Mouse (Mus musculus) small intestine, adult 2 months (tissue): Measurements from ENCODE around the gene Setd2. TPM values are rescaled to one million over a fixed set of nuclear protein-coding genes. Genes with fewer than 3 reads are reported as not detected.

Experiments
- H3K27ac ChIP-seq: fragments of 200-500 bp; 2 replicates; pipeline ENCODE4 v1.5.1; 2012; ENCODE audit warnings: low read depth, low read length, control low read depth, inconsistent platforms; ENCODE audit not compliant: insufficient read depth
- H3K27me3 ChIP-seq: fragments of 200-500 bp; 2 replicates; pipeline ENCODE4 v1.6.1; 2012; ENCODE audit warnings: mild to moderate bottlenecking, moderate library complexity, low read length, inconsistent platforms; ENCODE audit not compliant: control insufficient read depth, insufficient read depth
- H3K36me3 ChIP-seq: fragments of 200-500 bp; 2 replicates; pipeline ENCODE4 v1.6.1; 2012; ENCODE audit warnings: mild to moderate bottlenecking, low read length, control low read depth, inconsistent platforms; ENCODE audit not compliant: control insufficient read depth, insufficient read depth
- H3K4me1 ChIP-seq: fragments of 200-500 bp; 2 replicates; pipeline ENCODE4 v1.6.1; 2012; ENCODE audit warnings: low read length, inconsistent platforms, mixed read lengths; ENCODE audit not compliant: control insufficient read depth, insufficient read depth, insufficient read length
- H3K4me3 ChIP-seq: fragments of 200-500 bp; 2 replicates; pipeline ENCODE4 v1.5.1; 2012; ENCODE audit warnings: low read depth, mild to moderate bottlenecking, control low read depth, inconsistent platforms, low read length, moderate library complexity
- CTCF ChIP-seq: fragments of 200-500 bp; IDR thresholded peaks from 2 replicates; pipeline ENCODE4 v1.5.1; 2012; ENCODE audit warnings: low read depth, mild to moderate bottlenecking, control low read depth, inconsistent platforms, low read length, moderate library complexity, mixed read lengths; ENCODE audit not compliant: insufficient replicate concordance, insufficient read length; ENCODE audit errors: extremely low read depth
- POLR2A ChIP-seq: fragments of 200-500 bp; IDR thresholded peaks from 2 replicates; pipeline ENCODE4 v1.6.1; 2012; ENCODE audit warnings: low read depth, mild to moderate bottlenecking, control low read depth, inconsistent platforms, low read length, moderate library complexity
- WGBS: fragments of 180-500 bp; shearing (Covaris S2); methylation state at CpG from one replicate; pipeline ENCODE4 v1.1.7; 2018; 5-methylcytosine and 5-hydroxymethylcytosine counted together
- polyA plus RNA-seq: library from polyadenylated mRNA; depleted of rRNA; stranded (reverse); fragments of >200 nt; gene quantifications from 2 replicates; pipeline ENCODE4 v1.2.3, GENCODE M21; 2012

Setd2 gene
- polyA plus RNA-seq, 1 experiment: 33.1 TPM

DNA sequence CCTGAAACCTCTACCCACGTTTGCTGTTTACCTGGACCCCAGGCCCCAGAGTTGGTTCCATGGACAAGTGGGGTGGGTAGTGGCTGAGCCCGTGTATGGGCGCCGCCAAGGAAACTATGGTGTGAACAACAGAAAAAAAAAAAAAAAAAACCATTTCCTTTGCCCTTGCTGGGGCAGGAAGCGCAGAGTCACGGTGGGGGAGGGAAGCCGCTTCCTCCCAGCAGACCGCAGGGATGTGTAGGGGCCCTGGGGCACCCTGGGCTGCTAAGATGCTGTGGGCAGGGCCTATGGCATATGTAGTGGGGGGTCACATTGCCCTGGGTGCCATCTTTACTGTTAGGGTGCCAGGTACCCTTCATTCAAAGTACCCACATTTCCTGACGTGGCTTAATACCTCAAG, 112.8 kb downstream of the Setd2 start:
- peak overlapping the region; percentile 35; the same call in 1 of the 2 replicates for H3K27ac ChIP-seq
- H3K36me3 ChIP-seq: peaks cover 6% of the 10 kb centered on the region
- peaks cover 6% of the 10 kb centered on the region; the same call in 1 of the 2 replicates for H3K4me1 ChIP-seq
- H3K4me3 ChIP-seq: peak overlapping the region; percentile 32
- WGBS: 87% methylated on average over 9 of the region's 9 CpGs
- no peak for TF ChIP-seq POLR2A
- TF ChIP-seq CTCF: no peak
- no peaks in the 10 kb centered on the region for H3K27me3 ChIP-seq

DNA sequence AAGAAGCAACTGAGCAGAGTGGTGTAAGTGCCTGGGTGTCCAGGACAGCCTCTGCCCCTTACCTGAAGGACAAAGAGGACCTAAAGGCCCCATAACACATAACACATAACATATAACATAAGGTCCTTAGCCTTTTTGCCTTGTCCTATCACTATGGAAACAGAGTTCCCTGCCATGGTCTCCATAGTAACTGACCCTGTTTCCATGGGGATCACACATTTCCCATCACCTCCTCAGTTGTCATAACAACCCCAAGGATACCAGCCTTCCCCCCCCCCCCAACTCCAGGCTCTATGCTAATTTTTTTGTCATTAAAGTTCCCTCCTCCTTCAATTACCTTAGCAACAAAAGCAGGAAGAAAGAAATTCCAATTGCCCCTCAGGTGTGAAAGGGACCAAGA, 117.4 kb downstream of the Setd2 start:
- TF ChIP-seq POLR2A: no peak
- no peak for TF ChIP-seq CTCF
- Histone ChIP-seq H3K4me3 (no peak overlapping the region), H3K36me3 (0 out of 2 replicates have a peak, but pooled peaks cover 1% of the 10 kb centered on the region), H3K27me3 (no peaks in the 10 kb centered on the region), H3K27ac (no peak overlapping the region), H3K4me1 (peaks cover 21% of the 10 kb centered on the region)

DNA sequence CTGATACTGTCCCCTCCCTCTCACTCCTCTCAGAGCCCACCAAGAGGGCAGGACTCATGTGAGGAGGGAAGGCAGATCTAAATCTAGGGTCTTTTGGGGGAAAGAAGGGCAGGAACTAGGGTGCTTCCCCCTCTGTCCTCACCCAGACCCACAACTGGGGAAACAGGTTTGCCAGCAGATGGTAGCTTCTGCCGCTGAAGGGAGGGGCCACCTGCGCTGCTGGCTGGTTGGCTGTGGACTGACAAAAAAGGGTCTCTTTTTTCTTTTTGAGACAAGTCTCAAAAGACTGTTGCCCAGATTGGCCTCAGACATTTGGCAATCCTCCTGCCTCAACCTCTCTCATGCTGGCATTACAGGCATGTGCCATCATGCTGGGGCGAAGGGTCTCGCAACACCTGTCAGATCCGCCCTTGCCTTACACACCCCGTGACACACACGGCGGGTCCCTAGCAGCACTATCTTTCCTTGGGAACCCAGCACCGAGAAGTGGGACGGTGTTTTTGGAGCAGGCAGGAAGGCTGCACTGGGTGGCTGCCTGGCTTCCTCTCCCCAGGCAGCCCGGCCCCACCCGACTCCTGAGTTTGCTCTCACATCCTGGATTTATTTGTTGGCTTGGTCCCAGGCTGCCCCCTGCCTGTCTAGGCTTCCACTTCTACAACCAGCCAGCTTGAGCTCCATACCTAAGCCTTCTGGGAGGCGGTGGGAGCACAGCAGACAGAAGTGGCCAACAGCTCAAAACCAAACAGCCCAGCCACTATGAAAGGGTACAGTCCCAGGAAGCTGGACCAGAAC, 119.7 kb downstream of the Setd2 start:
- peak overlapping the region; percentile 76 for H3K4me3 ChIP-seq
- H3K4me1 ChIP-seq: peaks cover 20% of the 10 kb centered on the region
- peak overlapping the region; percentile 59 for H3K27ac ChIP-seq
- WGBS: 10% methylated on average over 13 of the region's 13 CpGs
- TF ChIP-seq CTCF (no peak), POLR2A (no peak)
- H3K27me3 ChIP-seq: no peaks in the 10 kb centered on the region
- 0 out of 2 replicates have a peak, but pooled peaks cover 1% of the 10 kb centered on the region for H3K36me3 ChIP-seq

DNA sequence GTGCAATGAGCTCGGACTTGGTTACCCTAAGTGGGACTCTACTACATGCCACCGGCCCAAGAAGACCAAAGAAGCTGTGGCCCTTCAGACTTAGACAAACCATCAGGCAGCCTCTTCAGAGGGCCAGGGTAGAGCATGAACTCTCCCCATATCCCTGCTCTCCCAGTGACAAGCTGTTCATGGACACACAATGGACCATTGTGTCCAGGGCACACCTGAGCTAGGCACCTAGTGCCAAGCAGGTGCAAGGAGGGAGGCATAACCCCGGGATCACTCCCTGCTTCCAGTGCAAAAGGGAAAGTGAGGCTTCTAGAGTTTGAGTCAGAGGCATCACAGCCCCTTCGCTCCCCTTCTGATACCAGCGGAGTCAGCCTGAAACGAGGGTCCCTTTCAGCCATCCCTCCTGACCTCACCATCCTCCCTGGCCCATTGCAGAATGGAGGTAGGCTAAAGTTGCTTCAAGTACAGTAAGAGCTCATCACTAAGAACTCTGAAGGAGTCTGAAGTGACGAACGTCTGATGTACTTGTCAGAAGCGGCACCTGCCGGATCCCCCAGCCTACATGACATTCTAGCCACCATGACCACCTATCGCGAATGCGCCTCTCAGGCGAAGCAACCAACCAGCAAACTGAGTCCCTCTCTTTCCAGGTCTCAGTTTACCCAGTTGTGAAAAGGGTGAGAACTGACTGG, 120.7 kb downstream of the Setd2 start:
- Histone ChIP-seq H3K4me1 (peaks cover 25% of the 10 kb centered on the region), H3K27me3 (no peaks in the 10 kb centered on the region), H3K36me3 (0 out of 2 replicates have a peak, but pooled peaks cover 1% of the 10 kb centered on the region), H3K4me3 (peak overlapping the region; percentile 76), H3K27ac (peak overlapping the region; percentile 12)
- 9% methylated on average over 14 of the region's 14 CpGs for WGBS
- TF ChIP-seq POLR2A (no peak), CTCF (no peak)

DNA sequence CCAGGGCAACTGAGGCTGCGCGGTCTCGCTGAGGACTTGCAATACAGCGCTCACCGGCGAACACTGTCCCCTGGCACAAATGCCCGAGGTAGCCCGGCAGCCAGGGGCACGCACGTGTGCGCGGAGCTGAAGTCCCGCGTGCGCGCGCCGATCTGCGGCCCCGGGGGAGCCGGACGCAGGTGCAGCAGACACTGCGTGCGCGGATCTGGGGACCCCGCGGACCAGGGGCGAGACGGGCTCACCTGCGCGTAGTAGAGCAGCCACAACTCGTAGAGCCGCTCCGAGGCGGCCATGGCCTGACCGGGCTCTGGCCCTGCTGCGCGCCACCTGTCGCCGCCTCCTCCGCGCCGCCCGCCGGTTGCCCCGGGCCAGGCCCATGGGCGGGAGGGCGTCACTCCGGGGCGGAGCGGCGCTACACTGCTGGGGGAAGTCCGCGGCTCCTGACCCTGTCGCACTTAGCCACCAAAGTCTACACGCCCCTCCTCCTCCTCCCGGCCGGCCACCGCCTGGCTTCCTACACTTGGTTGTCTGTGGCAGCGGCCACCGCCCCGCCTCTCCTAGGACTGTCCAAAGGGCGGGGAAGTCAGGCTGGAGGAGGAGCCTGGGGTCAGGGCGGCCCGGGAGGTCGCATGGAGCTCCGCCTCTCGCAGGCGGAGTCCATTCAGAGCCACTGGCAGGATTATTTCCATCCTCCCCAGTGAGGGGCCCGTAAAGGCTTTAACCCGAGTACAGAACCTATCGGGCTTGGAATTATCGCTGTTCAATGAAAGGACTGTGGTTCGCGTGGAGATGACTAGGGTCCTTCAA, 121.5 kb downstream of the Setd2 start, which contains the start of gene Nbeal2:
Gene Nbeal2, minus strand, starts transcription at position 507 of the 807 bp plus-strand sequence.
- no peaks in the 10 kb centered on the region for H3K27me3 ChIP-seq
- WGBS: under 1% methylated on average over 74 of the region's 75 CpGs

DNA sequence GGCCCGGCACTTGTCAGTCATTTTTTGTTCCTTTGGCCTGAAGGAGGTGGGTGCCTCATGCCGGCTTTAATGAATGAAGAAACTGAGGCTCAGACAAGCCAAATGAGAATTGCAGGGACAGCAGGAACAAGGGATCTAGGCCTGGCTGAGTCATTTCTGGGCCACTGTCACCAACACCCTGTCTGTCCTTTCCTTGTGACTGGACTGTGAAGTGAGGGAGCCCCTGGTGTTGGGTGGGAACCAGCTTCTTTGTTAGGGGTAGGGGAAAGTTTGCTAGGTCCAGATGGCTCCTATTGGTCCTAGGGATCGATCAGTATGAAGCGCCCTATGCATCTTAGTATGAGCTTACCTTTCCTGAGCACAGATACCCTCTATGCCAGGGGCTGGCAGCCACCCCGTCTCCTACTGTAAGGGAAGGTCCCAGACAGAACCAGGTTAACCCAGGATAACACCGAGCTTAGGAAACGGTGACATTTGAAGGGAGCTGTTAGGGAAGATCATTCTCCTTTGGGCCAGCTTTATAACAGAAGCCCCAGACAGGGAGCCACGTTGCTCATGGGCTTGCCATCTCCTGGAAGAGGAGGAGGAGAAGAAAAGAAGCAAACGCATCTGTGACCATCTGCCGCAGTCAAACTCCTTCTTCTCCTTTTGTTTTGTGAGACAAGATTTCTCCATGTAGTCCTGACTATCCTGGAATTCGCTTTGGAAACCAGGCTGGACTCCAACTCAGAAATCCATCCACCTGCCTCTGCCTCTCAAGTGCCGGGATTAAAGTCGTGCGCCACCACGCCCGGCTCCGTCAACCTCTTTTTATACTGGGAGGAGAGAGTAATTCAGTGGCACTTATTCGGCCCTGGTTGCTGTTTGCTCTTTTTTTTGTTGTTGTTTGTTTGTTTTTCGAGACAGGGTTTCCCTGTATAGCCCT, 122.6 kb downstream of the Setd2 start:
- 0 out of 2 replicates have a peak overlapping the region, but pooled peaks have one; percentile 32 for H3K27ac ChIP-seq
- H3K4me3 ChIP-seq: no peak overlapping the region

More for the DNA sequence above, 121.5 kb downstream of the Setd2 start, which contains the start of gene Nbeal2:
- peaks cover 25% of the 10 kb centered on the region for H3K4me1 ChIP-seq
- peak within 1 kb of the TSS; percentile 76 for H3K4me3 ChIP-seq
- TF ChIP-seq POLR2A (peak; percentile 37; the same call in 1 of the 2 replicates), CTCF (no peak)
- peak within 1 kb of the TSS; percentile 32 for H3K27ac ChIP-seq
- H3K36me3 ChIP-seq: 0 out of 2 replicates have a peak, but pooled peaks cover 1% of the 10 kb centered on the region

More for the DNA sequence above, 122.6 kb downstream of the Setd2 start:
- Histone ChIP-seq H3K4me1 (peaks cover 27% of the 10 kb centered on the region), H3K36me3 (0 out of 2 replicates have a peak, but pooled peaks cover 1% of the 10 kb centered on the region), H3K27me3 (no peaks in the 10 kb centered on the region)
- WGBS: 76% methylated on average over 19 of the region's 19 CpGs
- TF ChIP-seq CTCF: no peak
- no peak for TF ChIP-seq POLR2A
